Mouse (Mus musculus): ENCODE data around the gene Emp1.

Gene Emp1

DNA sequence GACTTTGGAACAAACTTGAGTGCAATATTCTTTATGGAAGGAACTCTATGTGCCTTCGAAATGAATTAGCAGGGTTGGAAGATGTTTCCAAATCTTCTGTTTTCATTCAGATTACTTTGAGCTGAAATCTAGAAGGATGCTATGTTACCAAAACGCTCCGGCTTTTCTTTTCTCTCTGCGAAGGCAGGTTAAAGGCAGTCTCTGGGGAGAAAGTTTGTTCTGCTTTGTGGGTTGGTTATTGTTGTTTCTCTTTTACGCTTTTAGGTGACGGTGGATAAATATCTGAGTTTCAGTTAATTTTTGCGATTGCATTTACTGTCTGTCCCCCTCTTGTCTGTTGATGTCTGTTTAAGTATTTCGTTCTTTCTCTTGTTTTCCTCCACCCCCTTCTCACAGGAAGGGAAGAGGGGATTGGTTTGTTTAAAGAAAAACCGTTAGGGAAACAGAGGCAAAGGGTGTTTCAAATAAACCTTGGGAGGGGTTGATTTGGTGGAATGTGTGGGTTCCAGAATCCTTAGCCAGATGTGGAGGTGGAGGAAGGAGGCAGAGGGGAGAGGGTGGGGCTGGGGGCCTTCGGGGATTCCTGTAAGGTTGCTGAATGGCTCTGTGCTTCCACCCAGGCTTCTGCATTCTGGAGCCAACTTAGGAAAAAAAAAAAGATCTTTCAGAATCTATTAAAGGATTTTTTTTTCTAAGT, 1.1 kb downstream of the Emp1 start:
- no peak for DNase-seq (ENCODE audit: low read depth in 2 of 2, low spot score in 2 of 2)

DNA sequence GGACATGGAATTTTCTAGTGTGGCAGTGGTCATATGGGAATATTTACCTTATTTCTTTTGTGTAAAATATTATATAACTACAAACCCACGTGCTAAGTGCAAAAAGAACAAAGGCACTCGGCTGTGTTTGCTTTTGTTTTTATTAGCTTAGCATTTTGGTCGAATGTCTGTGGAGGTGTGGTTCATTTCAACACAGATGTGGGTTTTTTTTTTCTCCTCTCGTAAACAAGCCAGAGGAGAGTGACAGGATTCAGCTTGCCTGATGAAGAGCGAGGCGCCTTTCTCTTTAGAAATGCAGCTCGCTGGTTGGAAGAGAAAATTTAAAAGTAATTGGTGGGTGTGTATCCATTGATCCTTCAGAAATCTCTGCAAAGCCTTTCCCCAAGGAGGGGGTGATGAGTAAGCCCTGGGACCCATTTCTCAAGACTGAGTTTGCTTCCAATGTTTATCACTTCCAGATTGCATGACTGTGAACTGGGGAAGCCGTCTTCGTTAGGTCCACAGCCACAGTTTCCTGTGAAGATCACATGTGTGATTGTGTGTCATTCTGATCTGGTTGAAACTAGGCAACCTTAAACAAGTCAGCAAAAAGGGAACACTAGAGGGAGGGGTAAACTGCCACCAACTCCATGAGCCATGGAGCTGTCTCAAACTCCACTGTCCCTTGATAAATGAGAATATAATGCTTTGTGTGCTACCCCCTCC, 1.8 kb downstream of the Emp1 start:
- DNase-seq (ENCODE audit: low read depth in 2 of 2, low spot score in 2 of 2): peak; percentile 43 to 60

DNA sequence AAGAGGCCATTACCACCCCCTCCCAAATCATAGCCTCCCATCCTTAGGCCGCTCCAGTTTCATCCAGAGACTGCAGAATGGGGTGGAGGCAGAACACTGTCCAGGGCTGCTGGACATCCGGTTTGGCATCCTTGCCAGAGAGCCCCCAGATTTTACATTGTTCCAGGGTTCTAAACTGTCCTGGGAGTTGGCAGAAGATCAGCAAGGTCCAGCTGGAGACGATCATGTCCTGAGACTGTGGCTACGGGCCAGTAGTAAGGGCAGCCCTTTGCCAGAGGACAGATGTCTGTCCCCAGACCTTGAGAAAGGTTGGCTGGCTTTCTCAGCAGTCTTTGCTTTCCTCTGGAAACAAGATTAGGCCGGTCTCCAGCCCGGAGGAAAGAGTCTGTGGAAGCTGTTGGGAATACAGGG, 2.6 kb downstream of the Emp1 start:
- DNase-seq (ENCODE audit: low read depth in 2 of 2, low spot score in 2 of 2): no peak

DNA sequence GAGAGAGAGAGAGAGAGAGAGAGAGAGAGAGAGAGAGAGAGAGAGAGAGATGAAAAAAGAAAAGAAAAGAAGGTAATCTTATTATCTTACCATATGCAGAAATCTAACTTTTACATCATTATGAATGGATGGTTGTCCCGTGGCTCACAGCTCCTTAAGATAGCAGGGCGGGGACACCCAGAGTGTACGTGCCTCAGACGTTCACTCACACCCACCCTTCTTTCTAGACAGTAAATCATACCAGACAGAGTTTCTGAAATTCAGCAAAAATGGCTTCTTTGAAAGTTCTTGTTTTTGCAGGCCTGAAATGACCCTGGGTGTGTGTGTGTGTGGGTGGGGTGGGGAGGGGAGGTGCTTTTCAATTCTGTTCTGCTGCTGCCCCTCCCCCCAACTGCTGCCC, 3.3 kb downstream of the Emp1 start:
- no peak for DNase-seq (ENCODE audit: low read depth in 2 of 2, low spot score in 2 of 2)

DNA sequence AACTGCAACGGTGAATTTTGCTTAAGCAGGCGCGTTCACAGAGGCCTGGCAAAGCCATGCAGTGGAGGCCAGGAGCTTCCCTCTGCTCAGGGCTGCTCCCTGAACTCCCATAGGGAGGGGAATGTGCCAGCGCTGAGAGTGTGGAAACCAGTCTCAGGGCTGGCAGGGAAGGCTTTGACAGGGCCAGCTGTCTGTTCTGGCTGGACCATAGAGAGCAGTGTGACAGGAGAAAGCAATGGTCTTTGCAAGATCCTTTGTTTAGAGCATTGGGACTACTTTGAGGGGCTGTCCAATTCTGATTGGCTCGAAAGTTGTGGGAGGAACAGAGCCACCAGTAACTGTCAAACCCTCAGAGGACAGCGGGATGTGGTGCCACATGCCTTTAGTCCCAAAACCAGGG, 5.9 kb downstream of the Emp1 start:
- no peak for DNase-seq (ENCODE audit: low read depth in 2 of 2, low spot score in 2 of 2)

DNA sequence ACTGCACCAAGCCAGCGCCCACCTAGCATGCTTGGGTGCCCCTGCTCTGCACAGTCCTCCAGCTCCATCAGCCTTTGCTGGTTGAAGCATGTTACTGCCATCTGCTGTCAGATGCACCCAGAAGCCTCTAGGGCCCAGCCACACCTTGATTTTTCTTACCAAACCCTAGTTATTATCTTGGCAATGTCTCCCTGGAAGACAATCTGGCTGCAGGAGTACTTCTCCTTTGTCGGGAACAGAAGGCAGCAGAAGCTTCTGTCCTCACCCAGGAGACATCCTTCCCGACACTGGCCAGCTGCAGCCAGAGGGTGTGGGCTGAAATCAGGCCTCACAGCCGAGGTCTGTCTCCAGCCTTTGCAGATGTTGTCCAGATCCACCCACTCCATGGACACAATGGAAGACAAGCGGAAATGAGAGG, 7.2 kb downstream of the Emp1 start:
- DNase-seq (ENCODE audit: low read depth in 2 of 2, low spot score in 2 of 2): no peak

DNA sequence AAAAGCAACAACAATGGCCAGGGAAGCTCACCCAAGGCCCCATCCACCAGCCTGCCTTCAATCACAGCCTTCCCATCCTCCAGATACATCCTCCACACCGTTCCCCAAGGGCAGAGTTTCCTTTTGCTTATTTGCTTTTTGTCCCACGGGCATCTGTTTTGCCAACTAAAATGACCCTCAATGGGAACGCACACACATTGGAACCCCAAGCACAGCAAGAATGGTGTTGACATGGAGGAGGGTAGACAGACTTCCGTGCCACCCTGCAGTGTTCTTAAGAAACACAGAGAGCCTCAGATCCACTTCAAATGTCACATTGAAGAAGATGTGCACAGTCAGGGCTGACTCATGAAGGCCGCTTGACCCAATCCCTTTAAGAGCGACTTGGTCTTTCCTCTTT, 8.6 kb downstream of the Emp1 start:
- no peak for DNase-seq (ENCODE audit: low read depth in 2 of 2, low spot score in 2 of 2)

DNA sequence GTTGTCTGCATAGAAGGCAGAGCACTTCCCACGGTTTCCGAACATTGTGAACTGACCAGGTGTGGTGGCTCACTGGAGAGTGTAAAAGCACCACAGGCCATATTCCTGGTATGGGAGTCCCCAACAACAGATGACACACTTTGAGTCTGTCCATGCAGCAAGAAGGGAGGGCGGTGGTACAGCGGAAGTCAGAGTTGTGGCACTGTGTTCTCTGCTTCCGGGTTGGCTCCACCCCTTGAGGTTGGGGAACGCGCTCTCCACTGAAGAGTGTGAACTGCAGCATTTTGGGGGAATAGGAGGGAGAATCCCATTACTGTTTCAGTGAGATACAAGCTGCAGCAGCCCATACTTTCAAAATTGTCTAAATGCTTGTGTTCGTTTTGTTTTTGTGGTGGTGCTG, 11.0 kb downstream of the Emp1 start:
- no peak for DNase-seq (ENCODE audit: low read depth in 2 of 2, low spot score in 2 of 2)

DNA sequence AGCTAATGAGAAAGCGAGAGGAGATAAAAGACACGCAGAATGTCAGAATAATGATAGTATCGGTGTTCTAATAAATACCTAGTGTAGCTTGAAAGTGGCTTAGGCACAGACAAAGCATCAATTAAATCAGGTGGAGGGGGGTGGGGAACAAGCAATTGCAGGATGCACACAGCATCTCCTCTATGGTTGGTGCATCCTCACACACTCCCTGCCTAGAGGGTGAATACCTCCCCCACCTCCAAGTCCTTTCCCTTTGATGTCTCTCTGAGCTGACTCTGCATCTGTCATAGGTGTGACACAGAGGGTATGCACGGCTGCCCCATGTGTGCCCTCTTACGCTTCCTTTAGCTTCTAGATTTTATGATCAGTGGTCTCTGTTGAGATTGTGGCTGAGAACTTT, 13.5 kb downstream of the Emp1 start:
- DNase-seq (ENCODE audit: low read depth in 2 of 2, low spot score in 2 of 2): no peak

DNA sequence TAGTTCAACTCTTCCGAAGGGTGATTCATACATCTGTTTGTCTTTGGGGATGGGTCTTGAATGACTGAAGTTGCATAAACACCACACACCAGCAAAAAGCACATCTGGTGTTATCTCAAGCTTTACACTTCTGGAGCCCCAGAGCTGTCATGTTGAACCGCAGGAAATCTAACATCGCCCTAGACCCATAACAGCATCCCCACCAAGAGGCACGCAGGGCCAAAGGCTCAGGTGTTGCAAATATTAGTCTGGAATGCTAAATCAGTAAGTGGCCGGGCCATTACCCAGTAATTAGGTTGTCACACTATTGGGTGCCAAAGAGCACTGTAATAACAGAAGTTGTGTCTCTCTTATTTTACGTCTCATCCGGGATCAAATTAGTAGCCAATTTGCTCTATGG, 13.9 kb downstream of the Emp1 start:
- no peak for DNase-seq (ENCODE audit: low read depth in 2 of 2, low spot score in 2 of 2)

DNA sequence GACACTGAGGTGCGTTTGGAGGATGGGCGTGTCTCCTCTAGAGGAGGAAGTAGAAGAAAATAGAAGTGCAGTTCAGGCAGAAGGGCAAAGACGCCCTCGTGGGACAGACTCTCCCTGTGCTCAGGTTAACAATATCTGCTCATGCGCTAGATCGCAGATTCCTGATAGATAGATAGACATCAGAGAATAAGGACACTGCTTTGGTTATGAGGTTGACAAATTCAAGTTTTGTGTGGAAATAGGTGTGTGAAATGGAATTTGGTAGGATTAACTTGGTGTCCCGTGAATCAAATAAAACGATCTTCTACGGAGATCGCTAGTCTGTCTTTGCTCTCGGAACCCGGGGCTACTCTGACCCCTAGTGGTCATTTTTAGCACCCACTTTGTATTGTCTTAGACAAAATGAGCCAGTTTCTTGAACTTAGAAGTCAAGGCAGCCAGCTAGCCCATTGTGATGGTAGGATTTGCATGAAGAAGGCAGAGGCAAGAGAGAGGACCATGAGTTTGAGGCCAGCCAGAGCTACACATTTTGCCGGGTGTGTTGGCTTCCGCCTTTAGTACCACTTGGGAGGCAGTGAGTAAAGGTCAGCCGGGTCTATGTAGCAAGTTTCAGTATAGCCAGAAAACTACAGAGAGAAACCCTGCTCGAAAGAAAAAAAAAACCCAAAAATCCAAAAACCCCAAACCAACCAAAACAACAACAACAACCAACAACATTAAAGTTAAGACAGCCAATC, 15.4 kb downstream of the Emp1 start:
- DNase-seq (ENCODE audit: low read depth in 2 of 2, low spot score in 2 of 2): peak; percentile 55 to 65

DNA sequence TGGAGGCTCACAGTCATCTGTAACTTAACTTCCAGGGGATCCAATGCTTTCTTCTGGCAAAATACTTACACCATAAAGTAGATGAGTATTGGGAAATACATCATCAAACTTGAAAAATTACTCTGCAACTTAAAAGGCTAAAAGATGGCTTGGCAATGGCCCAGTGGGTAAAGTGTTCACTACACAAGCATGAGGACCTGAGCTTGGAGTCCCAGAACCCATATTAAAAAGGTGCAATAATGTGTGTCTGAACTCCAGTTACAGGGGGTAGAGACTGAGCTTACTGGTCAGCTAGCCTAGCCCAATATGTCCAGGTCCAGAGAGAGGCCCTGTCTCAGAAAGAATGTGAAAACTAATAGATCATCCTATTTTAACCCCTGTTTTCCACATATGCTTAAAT, 21.6 kb downstream of the Emp1 start:
- no peak for DNase-seq (ENCODE audit: low read depth in 2 of 2, low spot score in 2 of 2)

DNA sequence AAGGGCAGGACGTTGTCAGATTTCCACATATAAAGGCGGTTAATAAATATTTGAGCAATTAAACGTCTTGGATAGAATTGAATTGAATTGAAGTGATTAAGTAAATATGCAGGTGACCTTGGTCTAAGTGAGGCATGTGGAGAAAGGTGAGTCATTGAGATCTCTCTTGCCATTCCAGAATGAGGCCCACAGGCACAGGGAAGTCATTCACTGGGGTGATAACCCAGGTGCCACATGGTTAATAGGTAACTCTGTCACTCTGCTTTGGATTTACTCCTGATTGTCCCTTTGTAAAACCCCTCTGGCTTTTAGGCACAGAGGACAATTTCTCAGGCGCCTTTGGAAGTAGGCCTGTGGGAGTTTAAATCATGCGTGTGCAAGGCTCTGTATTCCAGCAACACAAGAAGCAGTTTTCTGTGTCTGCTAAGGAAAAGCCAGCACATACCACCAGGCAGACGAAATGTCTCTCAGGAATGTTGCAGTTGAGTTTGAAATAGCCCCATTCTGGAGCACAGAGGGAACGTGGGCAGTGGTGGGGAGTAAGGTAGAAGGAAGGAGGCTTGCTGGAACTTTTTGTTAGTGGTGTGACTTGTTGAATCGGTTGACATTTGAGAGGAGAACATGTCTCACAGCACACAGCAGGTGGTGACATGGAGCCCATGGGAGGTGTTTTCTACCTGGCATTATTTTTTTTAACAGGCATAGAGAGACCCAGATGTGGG, 23.6 kb downstream of the Emp1 start:
- no peak for DNase-seq (ENCODE audit: low read depth in 2 of 2, low spot score in 2 of 2)

DNA sequence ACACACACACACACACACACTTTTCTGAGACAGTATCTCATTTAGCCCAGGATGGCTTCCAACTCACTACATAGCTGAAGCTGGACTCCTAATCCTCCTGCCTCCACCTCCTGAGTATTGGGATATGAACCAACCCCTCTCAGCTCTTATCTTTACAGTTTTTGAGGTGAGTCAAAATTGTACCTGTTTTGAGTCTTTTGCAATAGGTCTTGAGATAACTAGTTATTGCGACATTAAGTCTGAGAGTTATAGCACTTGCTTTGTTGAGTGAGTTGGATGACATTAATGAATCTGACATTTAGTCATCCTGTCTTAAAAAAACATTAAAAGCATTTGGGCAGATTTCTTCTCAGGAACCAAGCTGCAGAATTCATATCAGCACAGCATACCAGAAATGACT, 25.3 kb downstream of the Emp1 start:
- no peak for DNase-seq (ENCODE audit: low read depth in 2 of 2, low spot score in 2 of 2)

DNA sequence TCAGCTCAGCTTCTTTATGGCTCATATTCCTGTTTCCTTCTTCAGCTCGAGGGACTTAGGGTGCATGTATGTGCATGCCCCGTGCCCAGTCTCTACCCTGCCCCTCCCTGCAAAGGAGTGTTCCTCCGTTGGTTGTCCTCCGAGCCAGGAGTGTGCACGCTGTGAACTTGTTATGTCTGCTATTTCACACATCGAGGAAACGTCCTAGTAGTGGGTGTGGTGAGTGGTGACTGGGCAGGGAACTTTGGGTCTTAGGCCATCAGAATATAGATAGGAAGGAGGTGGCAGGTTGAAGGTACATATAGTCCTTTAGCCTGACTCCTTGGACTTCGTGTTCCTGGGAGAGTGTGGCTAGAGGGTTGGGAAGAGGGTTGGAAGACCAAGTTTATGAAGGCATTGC, 26.4 kb downstream of the Emp1 start:
- no peak for DNase-seq (ENCODE audit: low read depth in 2 of 2, low spot score in 2 of 2)

DNA sequence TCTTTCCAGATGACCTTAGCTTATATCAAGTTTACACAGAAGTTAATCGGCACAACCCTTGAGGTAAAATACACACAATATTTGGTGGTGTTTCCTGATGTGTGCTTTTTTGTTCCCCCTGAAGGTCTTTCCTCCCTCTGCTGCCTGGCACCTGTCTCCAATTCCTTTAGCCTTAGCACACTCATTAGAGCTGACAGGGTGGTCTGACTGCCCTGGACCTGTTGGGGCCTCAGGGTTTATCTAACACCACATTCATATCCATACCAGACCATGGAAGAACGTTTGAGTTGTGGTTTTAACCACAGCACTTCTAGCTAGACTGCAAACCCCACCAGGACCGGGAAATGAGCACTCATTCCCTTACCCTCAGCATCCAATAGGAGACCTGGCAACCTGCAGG, 28.1 kb downstream of the Emp1 start:
- DNase-seq (ENCODE audit: low read depth in 2 of 2, low spot score in 2 of 2): no peak

DNA sequence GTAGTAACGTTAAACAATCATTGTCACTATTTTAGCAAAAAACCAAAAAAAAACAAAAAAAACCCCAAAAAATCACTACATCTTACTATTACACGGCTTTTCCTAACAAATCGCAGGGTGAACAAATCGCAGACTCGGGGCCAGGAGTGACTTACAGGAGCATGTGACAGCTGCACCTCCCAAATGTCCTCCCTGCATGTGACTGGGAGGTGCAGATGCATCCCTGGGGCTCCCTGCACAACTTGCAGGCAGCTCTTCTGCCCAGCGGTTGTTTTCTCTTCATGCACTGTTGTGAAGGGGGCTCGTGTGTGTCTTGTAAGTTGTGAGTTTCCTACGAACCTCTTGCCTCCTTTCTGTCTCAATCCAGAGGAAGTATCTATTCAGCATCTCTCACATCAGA, 33.0 kb downstream of the Emp1 start:
- no peak for DNase-seq (ENCODE audit: low read depth in 2 of 2, low spot score in 2 of 2)

DNA sequence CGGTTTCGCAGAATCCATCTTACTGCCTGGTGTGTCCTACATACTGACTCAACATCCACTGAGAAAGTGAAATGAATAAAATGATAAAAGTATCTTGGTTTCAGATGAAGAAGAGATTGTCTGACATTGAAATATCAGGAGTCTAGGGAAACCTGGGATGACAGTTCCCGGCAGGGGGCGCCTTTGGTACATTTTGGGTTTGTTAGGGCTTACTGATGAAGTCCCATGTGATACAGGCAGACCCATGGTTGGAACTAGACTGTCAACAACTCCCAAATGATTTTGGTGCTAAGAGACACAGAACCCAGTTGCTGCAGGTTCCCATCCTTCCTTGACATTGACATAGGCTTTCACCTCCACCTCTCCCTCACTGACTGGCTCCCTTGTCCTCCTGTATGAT, 34.7 kb downstream of the Emp1 start:
- DNase-seq (ENCODE audit: low read depth in 2 of 2, low spot score in 2 of 2): no peak

DNA sequence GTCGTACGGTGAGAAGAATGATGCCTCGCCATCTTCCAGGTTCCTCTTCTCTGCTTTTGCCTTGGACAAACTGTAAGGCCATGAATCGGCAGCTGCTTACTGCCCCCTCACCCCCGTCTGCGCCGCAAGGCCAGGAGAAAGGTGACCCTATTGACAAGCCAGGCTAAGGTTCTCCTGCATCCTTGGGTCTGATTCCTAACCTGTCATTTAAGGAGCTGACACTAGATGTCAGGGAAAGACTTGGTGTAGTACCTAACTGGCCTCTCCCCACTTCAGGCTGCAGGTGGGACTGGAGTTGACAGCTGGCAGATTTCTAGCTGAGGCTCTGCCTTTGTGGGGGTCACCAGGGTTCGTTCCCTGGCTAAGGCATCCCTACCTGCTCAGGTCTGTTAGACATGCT, 35.4 kb downstream of the Emp1 start:
- DNase-seq (ENCODE audit: low read depth in 2 of 2, low spot score in 2 of 2): no peak

DNA sequence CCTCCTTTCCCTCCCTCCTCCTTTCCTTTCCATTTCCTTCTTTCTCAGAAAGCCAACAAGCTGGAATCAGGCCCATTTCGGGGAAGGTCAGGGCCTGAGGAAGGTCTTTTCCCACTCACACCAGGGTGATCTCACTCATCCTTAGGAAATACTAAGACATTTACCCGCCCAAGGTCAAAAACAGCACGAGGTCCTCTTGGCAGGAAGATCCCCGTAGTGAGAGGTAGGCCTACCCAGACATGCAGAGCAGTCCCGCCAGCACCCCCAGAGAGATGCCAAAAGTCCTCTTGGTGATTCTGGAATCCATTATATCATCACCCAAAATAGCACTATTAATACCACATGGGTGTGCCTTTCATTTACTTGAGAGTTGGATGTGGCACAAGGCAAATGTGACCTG, 36.5 kb downstream of the Emp1 start:
- no peak for DNase-seq (ENCODE audit: low read depth in 2 of 2, low spot score in 2 of 2)

DNA sequence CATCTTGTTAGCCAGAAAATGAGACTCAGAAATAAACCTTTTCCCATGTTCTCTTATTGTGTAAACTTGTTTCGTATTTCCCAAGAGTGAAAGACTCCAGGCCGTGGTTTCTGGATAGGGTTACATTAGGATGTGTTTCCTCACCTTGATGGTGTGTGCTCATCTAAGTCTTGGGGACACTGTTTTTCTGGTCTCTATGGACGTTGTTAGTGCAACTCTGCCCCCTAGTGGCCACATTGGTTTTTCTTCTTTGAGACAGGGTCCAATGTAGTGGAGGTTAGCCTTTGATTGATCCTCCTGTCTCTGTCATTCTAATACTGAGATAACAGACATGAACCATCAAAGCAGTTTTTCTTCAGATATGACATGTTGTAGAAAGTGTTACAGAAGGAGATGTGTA, 38.0 kb downstream of the Emp1 start:
- DNase-seq (ENCODE audit: low read depth in 2 of 2, low spot score in 2 of 2): peak; percentile 46 to 64

DNA sequence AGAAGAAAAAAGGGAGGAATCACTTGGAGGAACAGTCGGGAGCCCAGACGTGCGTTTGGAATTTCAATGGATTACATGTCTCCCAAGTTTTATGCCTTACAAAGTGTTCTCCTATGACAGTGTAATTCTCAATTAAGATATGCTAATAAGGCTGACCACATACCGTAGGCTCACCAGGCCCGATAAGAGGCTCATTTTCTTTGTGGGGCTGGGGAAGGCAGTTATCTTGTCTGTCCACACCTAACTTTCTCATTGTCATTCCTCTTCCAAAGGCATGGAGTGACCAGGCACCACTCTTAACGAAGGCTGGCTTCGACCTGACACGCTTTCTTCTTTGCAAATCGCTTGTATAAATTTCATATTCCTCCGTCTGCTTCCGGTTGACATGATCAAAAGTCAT, 42.7 kb downstream of the Emp1 start:
- DNase-seq (ENCODE audit: low read depth in 2 of 2, low spot score in 2 of 2): no peak
